Mouse (Mus musculus) G1E-ER4 (cell line): ENCODE data around the gene Tctn3. TPM values are rescaled to one million over a fixed set of nuclear protein-coding genes. Genes with fewer than 3 reads are reported as not detected.

Experiments
- GATA1 ChIP-seq: IDR thresholded peaks from one replicate; pipeline ENCODE4 v1.8.0; 2012; ENCODE audit warnings: low read length, inconsistent platforms
- polyA plus RNA-seq: library from polyadenylated mRNA; stranded (reverse); fragments of >175 nt; gene quantifications from 2 replicates; pipeline ENCODE4 v1.2.3, GENCODE M21; 2012

The Tctn3 gene
- 10.3 and 11.6 TPM in 2 replicates for polyA plus RNA-seq

DNA sequence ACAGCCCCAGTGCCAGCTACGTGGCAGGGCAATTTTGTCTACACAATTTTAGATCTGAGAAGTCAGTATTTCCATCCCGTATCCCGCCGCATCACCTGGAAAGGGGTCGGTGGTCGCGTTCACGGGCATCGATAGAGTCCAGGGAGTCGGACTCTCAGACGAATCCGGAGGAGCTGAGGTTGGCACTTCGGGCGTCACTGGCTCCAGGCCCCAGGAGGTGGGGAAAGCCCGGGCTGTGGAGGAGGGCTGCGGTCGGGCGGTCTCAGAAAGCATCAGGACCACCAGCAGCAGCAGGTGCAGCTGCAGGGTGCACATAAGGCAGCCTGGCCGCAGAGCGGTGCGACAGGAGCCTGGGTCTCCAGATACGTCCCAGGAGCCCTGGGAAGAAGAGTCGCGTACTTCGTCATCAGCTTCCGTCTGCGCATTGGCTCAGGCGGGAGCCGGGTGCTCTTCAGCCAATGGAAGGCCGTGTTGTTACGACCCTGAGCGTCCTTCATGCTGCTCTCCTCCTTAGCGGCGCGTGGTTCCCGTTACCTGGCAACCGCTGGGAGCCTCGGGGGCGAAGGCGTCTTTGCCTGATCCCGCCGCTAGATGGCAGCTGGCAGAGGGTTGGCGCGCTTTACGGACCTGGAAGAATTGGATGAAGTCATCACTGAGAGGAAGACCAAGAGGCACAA lies at the start of gene Tctn3, which contains the start of gene Entpd1:
Gene Tctn3, minus strand, starts transcription at position 404 of the 677 bp plus-strand sequence.
Gene Entpd1, plus strand, starts transcription at position 537 of the 677 bp plus-strand sequence.
- TF ChIP-seq GATA1 = no peak

DNA sequence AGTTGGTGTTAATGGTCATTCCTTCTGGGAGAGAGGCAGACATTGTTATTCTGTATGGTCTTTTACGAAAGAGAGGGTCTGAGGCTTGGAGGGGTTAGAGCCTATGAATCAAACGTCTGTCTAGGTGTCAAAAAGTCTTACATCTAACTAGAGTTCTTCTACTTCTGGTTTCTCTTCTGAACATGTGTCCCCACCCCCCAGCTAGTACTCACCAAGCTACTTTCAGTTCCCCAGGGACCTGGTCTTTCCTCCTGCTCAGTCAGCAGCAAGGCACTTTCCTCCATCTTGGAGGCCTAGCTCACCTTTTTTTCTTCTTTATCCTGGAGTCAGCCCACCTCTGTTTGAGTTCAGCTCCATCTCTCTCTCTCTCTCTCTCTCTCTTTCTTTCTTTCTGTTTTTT lies 49.1 kb upstream of the Tctn3 start:
- no peak for TF ChIP-seq GATA1

DNA sequence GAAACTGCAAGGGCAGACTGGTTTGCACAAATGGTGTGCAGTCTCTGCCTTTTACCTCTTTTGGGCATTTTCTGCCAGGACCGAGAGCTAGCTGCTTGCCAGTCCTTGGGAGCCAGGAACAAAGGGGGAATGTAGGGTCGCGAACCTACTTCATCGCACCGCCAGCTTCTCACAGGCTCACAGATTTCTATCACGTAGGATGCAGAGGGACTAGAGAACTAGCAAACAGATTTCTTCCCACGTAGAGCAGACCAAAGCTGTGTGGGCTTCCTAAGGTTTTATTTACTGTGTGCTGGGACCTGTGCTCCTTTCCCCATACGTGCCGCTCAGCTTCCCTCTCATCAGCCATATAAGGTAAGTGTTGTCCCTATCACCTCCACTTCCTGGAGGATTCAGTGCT lies 48.5 kb upstream of the Tctn3 start:
- no peak for TF ChIP-seq GATA1

- TF ChIP-seq GATA1 = no peak
Observed at GRCm38 (mm10) chr19:40659651-40660478, 47.8 kb upstream of the Tctn3 start.

- TF ChIP-seq GATA1 = no peak
Observed at GRCm38 (mm10) chr19:40658935-40659334, 46.9 kb upstream of the Tctn3 start.

- TF ChIP-seq GATA1 = no peak
Observed at GRCm38 (mm10) chr19:40658281-40658680, 46.2 kb upstream of the Tctn3 start.

GRCm38 (mm10) chr19:40656207-40656606 lies 44.2 kb upstream of the Tctn3 start:
- TF ChIP-seq GATA1 = no peak

DNA sequence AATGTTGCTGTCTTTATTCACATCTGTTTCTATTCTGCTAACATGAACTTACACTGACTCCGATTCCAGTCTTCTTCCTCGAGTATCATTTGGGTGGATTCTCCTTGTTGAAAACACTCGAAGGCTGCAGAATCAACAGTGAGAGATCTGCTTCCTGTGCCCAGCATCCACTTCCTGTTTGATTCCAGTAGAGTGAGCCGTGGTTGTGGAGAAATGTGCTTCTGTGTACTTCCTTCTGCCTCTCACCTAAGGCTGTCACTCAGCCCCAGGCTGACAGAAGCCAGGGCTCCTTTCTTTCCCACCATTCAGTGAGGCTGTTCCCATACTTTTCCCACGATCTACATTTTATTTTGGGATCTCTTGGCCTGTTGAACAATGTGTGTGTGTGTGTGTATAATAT lies 38.1 kb upstream of the Tctn3 start:
- TF ChIP-seq GATA1 = no peak

- no peak for TF ChIP-seq GATA1
Observed at GRCm38 (mm10) chr19:40647319-40648158, 35.5 kb upstream of the Tctn3 start.

GRCm38 (mm10) chr19:40646379-40646778 lies 34.3 kb upstream of the Tctn3 start:
- TF ChIP-seq GATA1 = no peak

GRCm38 (mm10) chr19:40643846-40644245 lies 31.8 kb upstream of the Tctn3 start:
- TF ChIP-seq GATA1 = no peak

GRCm38 (mm10) chr19:40640799-40641198 lies 28.8 kb upstream of the Tctn3 start:
- TF ChIP-seq GATA1 = no peak

- TF ChIP-seq GATA1 = no peak
Observed at GRCm38 (mm10) chr19:40639729-40640304, 27.8 kb upstream of the Tctn3 start.

DNA sequence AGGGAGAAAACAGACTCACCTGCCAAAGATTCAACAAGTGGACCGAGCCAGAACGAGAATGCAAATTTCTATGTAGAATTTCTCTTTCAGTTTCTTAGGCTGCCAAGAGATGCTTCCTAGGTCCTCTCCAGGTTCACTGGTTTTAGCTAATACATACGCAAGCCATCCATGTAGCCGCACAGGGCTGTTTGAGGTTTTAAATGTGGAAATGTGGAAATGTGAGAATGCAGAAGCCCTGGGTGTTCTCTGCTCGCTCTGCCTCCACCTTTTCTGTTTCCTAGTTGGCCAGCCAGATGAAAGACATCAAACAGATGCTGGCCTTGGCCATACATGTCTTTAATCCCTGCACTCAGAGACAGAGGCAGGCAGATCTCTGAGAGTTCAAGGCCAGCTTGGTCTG lies 26.5 kb upstream of the Tctn3 start:
- TF ChIP-seq GATA1 = no peak

DNA sequence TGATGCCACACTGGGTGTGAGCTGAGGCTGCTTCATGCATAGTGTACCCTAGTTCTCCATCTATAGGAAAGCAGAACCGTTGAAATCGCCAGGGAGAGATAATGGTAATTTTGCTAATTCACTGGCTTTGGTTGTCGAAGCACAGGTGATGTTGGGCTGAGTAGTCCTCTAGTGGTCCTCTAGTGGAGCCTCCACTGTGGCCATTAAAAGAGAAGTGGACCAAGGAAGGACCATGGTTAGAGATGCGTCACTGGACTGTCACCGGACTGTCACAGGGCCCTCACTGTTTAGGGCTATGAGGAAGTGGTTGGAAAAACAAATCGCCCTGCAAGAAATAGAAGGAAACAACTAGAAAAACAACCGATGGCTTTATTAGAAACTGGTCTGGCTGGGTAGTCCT lies 25.6 kb upstream of the Tctn3 start:
- TF ChIP-seq GATA1 = no peak
